Mouse (Mus musculus) stomach, postnatal 0 days (tissue): ENCODE measurements at regions not wholly inside any gene's neighbourhood (a gene's known extent, or its start where the extent isn't known, plus 50 kb on each side); places are given as distances from the start of the nearest gene placed in this dataset.

ENCODE experiments used
- ATAC-seq: fragments of 200-750 bp; cut with Nextera tagmentation; 2 replicates; pipeline ENCODE4 v1.8.0; 2017; ENCODE audit not compliant: low FRiP score, low TSS enrichment
- DNase-seq: peaks from one replicate; pipeline ENCODE4 v3.0.0-alpha.2; 2016; ENCODE audit warnings: low spot score
- H3K27ac ChIP-seq: fragments of 300-500 bp; sonication (generic); replicated peaks from 2 replicates; pipeline ENCODE4 v1.5.1; 2014; ENCODE audit warnings: mild to moderate bottlenecking, control low read depth
- H3K27me3 ChIP-seq: fragments of 300-500 bp; sonication (generic); 2 replicates; pipeline ENCODE4 v1.6.1; 2014; ENCODE audit warnings: low read length; ENCODE audit not compliant: control insufficient read depth, insufficient read depth
- H3K36me3 ChIP-seq: fragments of 300-500 bp; sonication (generic); 2 replicates; pipeline ENCODE4 v1.6.1; 2014; ENCODE audit warnings: low read length, mixed read lengths; ENCODE audit not compliant: control insufficient read depth, insufficient read depth
- H3K4me1 ChIP-seq: fragments of 300-500 bp; sonication (generic); replicated peaks from 2 replicates; pipeline ENCODE4 v1.6.1; 2014; ENCODE audit warnings: antibody characterized with exemption; ENCODE audit not compliant: control insufficient read depth, insufficient read depth
- H3K4me2 ChIP-seq: fragments of 300-500 bp; sonication (generic); replicated peaks from 2 replicates; pipeline ENCODE4 v1.6.1; 2014; ENCODE audit warnings: low read depth, mild to moderate bottlenecking, control low read depth, moderate library complexity
- H3K4me3 ChIP-seq: fragments of 300-500 bp; sonication (generic); 2 replicates; pipeline ENCODE4 v1.5.1; 2014; ENCODE audit warnings: low read depth, low read length, control low read depth
- H3K9ac ChIP-seq: fragments of 300-500 bp; sonication (generic); 2 replicates; pipeline ENCODE4 v1.6.1; 2014; ENCODE audit warnings: mild to moderate bottlenecking, low read length, control low read depth, mixed read lengths
- H3K9me3 ChIP-seq: fragments of 300-500 bp; sonication (generic); 2 replicates; pipeline ENCODE4 v1.6.1; 2016; ENCODE audit warnings: low read length; ENCODE audit not compliant: control insufficient read depth
- CTCF ChIP-seq: IDR thresholded peaks from 2 replicates; pipeline ENCODE4 v1.5.1; 2016; ENCODE audit warnings: antibody characterized with exemption, low read depth, mild to moderate bottlenecking, moderate library complexity
- EP300 ChIP-seq: optimal IDR thresholded peaks from 2 replicates; pipeline ENCODE3; 2016; ENCODE audit warnings: antibody characterized with exemption
- WGBS: fragments of 180-500 bp; shearing (Covaris S2); extraction: QIAGEN DNeasy Blood & Tissue Kit; methylation state at CpG from one replicate; pipeline ENCODE4 v1.1.7; 2014; 5-methylcytosine and 5-hydroxymethylcytosine counted together

DNA sequence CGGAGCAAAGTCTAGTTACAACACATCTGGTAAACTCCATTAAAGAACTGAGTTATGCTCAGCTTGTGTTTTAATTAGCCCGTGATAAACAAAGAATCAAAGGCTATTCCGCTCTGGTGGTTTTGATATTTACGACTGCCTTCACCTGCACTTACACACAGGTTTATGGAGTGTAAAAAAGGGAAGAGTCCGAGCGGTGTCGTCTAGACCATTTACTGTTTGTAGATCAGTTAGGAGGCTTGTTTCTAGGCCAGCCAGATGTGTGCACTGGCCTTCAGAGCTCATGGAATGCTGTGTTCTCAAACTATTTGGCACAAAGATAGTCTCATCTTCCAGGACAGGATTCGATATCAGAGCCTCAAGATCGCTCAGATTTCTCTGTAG, 180.9 kb downstream of the Arrdc4 start:
- no peaks in the 10 kb centered on the region for H3K36me3 ChIP-seq
- H3K9me3 ChIP-seq, result no peaks in the 10 kb centered on the region
- no peaks in the 10 kb centered on the region for H3K4me1 ChIP-seq
- H3K9ac ChIP-seq, result no peak overlapping the region
- no peak overlapping the region for H3K4me3 ChIP-seq
- no peaks in the 10 kb centered on the region for H3K27me3 ChIP-seq
- ATAC-seq, result no peak
- DNase-seq, result no peak
- 82% methylated on average over 9 of the region's 9 CpGs for WGBS
- TF ChIP-seq EP300, result no peak
- no peak for TF ChIP-seq CTCF
- no peak overlapping the region for H3K27ac ChIP-seq
- no peak overlapping the region for H3K4me2 ChIP-seq

DNA sequence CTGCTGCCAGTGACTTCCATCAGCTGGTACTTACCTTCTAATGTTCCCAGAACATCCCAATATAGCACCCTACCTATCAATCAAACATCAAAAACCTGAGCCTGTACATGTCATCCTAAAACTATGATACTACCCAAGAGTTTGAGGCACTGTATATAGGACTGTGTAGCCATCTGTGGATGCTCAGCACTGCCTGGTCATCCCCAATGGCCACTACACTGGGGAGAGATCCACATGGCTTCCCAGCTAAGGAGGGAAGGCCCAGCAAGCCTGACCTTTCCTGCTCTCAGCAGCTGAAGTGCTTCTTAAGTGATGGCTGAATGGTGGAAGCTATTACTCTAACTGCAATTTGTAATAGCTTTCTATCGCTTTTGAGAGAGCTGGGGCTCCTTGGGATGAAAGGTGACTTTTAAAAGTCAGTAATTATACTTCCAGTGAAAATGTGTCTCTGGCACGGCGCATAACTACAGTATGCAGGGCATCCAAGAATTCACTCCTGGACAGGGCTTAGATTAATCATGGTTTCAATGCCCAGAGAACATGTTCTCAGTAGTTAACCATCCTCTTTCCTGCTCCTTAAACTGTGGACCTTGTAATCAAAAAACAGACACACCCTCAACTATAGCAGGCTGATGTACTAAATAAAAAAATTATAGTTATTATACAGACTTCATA, 181.5 kb downstream of the Arrdc4 start:
- no peak for ATAC-seq
- Histone ChIP-seq H3K27ac (no peak overlapping the region), H3K9me3 (no peaks in the 10 kb centered on the region), H3K27me3 (no peaks in the 10 kb centered on the region), H3K36me3 (no peaks in the 10 kb centered on the region), H3K4me3 (no peak overlapping the region), H3K9ac (no peak overlapping the region), H3K4me1 (no peaks in the 10 kb centered on the region), H3K4me2 (no peak overlapping the region)
- 68% methylated on average over 3 of the region's 3 CpGs for WGBS
- TF ChIP-seq CTCF (no peak), EP300 (no peak)
- no peak for DNase-seq

DNA sequence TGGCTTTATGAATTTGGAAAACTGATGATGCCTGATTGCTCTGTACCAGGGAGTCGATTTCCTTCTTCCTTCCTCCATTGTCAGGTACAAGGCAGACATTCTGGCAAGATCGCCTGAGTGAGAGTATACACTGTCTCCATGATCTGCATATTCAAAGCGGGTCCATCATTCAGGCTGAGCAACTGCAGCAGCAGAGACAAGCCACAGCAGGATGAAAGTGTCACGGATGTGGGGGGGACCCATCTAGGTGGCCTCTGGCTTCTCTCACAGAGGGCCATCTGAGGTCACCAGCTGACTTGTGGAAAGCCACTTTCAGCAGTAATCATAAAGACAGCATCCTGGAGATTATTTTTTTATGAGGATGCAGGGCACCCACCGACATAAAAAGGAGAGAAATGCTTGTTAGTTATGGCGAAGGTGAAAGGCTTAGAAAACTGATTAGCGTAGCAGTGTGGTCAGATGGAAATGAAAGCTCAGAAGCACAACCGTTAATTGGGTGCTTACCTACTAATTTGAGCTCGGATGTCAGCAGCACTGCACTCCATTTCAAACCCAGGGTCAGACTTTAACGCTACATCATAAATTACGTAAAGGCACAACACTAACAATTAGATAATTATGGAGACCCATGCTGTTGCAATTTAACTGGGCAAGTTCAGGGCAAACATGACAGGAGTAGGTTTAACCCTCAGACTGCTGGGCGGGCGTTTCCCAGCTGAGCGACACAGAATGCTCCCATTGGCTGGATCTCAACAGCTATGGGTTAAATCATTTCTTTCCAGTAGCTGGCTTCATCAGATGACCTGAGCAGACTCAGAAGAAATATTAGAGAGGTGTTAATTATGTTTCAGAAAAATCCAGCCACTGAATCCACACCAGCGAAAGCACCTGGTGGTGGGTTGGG, 189.3 kb downstream of the Arrdc4 start:
- ATAC-seq (no peak), DNase-seq (no peak)
- H3K36me3 ChIP-seq, result no peaks in the 10 kb centered on the region
- 72% methylated on average over 15 of the region's 15 CpGs for WGBS
- no peaks in the 10 kb centered on the region for H3K9me3 ChIP-seq
- H3K27ac ChIP-seq, result no peak overlapping the region
- H3K9ac ChIP-seq, result no peak overlapping the region
- no peaks in the 10 kb centered on the region for H3K27me3 ChIP-seq
- no peaks in the 10 kb centered on the region for H3K4me1 ChIP-seq
- TF ChIP-seq EP300, result no peak
- no peak for TF ChIP-seq CTCF
- no peak overlapping the region for H3K4me2 ChIP-seq
- H3K4me3 ChIP-seq, result no peak overlapping the region

DNA sequence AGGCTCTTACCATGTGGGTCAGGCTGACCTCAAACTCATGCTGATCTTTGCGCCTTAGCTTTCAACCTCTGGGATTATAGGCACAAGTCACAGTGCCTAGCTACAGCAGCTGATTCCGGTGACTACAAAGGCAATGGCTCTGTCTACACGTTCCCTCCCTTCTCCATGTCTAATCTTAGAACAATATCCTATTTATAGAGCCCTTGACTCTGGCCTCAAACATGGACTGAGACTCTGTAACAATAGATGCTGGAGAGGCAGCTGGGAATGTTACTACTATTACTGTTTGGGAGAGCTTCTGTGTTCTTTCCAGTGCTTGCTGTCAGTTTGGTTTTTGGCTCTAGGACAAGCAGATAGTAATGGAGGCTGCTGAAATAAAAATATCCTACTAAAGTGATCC, 198.7 kb downstream of the Arrdc4 start:
- DNase-seq, result no peak
- Histone ChIP-seq H3K27me3 (no peaks in the 10 kb centered on the region), H3K4me3 (no peak overlapping the region), H3K9me3 (no peaks in the 10 kb centered on the region), H3K4me1 (no peaks in the 10 kb centered on the region), H3K27ac (no peak overlapping the region), H3K36me3 (no peaks in the 10 kb centered on the region), H3K9ac (no peak overlapping the region), H3K4me2 (no peak overlapping the region)
- TF ChIP-seq EP300, result no peak
- no peak for TF ChIP-seq CTCF
- ATAC-seq, result no peak
- WGBS, result 37% methylated on average over 3 of the region's 3 CpGs

DNA sequence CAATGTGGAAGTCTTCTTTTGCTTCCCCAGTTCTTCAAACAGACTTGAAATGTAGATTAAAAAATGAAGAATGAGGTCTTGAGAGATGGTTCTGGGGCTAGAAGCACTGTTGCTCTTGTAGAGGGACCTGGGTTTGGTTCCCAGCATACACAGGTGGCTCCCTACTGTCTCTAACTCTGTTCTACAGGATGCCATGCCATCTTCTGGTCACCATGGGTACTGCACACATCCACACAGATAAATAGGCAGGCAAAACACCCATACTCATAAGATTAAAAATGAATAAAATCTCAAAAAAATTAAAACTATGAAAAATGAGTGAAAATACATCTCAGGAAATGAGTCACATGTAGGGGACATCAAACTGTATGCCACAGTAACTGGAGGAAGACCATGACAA, 200.9 kb downstream of the Arrdc4 start:
- no peaks in the 10 kb centered on the region for H3K4me1 ChIP-seq
- H3K27me3 ChIP-seq, result no peaks in the 10 kb centered on the region
- DNase-seq, result no peak
- H3K4me2 ChIP-seq, result no peak overlapping the region
- H3K9me3 ChIP-seq, result no peaks in the 10 kb centered on the region
- no peak overlapping the region for H3K4me3 ChIP-seq
- no peaks in the 10 kb centered on the region for H3K36me3 ChIP-seq
- no peak overlapping the region for H3K9ac ChIP-seq
- no peak overlapping the region for H3K27ac ChIP-seq
- no peak for TF ChIP-seq EP300
- peak; percentile 49 for TF ChIP-seq CTCF
- ATAC-seq, result no peak

DNA sequence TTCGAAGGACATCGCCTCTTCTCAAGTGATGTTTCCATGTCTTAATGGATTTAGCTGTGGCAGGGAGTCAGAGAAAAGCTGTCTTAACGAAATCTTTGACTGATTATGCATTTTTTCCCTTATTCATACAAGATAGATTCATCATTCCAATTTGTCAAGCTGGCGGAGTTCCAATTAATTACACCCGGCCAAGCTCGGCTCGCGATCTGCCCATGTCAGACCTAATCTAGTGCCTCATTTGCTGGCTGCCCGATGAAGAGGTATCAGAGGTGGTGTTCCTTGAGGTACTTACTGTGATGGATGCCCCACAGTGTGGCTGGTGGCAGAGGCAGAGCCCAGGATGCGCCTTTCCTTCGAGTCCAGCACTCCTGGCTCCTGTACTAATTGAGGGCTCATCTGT, 204.9 kb downstream of the Arrdc4 start:
- TF ChIP-seq EP300, result no peak
- TF ChIP-seq CTCF, result no peak
- H3K9ac ChIP-seq, result no peak overlapping the region
- DNase-seq, result no peak
- H3K27me3 ChIP-seq, result no peaks in the 10 kb centered on the region
- H3K36me3 ChIP-seq, result no peaks in the 10 kb centered on the region
- H3K27ac ChIP-seq, result no peak overlapping the region
- H3K9me3 ChIP-seq, result no peaks in the 10 kb centered on the region
- H3K4me1 ChIP-seq, result no peaks in the 10 kb centered on the region
- 49% methylated on average over 11 of the region's 11 CpGs for WGBS
- no peak overlapping the region for H3K4me3 ChIP-seq
- no peak for ATAC-seq
- H3K4me2 ChIP-seq, result no peak overlapping the region
